ENCODE assay signal across 31 mouse cellular contexts in genomic region chr2:152117694-152118093, GRCm38 (mm10). TPM values are rescaled to one million over a fixed set of nuclear protein-coding genes. Genes with fewer than 3 reads are reported as not detected.
DNase-seq lines count a peak whose midpoint lies in the region; ATAC-seq lines count a peak whose summit lies in the region.
"Had no signal": no experiment of that assay in that cellular context is flagged by ENCODE, and none has a peak within 500 bp of the region (broad histone marks: within the 10 kb centered on the region; RNA-seq: fewer than 3 reads in every experiment).

No protein-coding gene starts in this region.

- no peaks in the 10 kb centered on the region for H3K9me3 ChIP-seq in liver, embryonic 12.5 days (replicated peaks)
- H3K9me3 ChIP-seq in liver, embryonic 15.5 days (replicated peaks): no peaks in the 10 kb centered on the region
- H3K9me3 ChIP-seq: embryonic facial prominence, embryonic 13.5 days; G1E; heart, embryonic 10.5 days; hindbrain, embryonic 12.5 days; hindbrain, embryonic 15.5 days had no signal

- H3K4me3 ChIP-seq in liver, embryonic 12.5 days: no peak overlapping the region
- H3K4me3 ChIP-seq in liver, embryonic 15.5 days (replicated peaks): no peak overlapping the region
- H3K4me3 ChIP-seq: embryonic facial prominence, embryonic 13.5 days; heart, adult 2 months; heart, embryonic 10.5 days; hindbrain, embryonic 12.5 days; hindbrain, embryonic 15.5 days had no signal

- H3K4me2 ChIP-seq in liver, embryonic 12.5 days: no peak overlapping the region
- H3K4me2 ChIP-seq in liver, embryonic 15.5 days: no peak overlapping the region
- H3K4me2 ChIP-seq: embryonic facial prominence, embryonic 13.5 days; hindbrain, embryonic 12.5 days; hindbrain, embryonic 15.5 days had no signal

- peak; percentile 31; the same call in 1 of the 2 replicates for ATAC-seq in erythroblast, adult 5-6 weeks (replicated peaks; ENCODE audit: low FRiP score, poor library complexity, severe bottlenecking)
- ATAC-seq in liver, embryonic 12.5 days: peak; percentile 57
- peak; percentile 67 for ATAC-seq in liver, embryonic 15.5 days (ENCODE audit: insufficient read depth)
- peak; percentile 30 for ATAC-seq in megakaryocyte progenitor cell, adult 5-6 weeks (replicated peaks; ENCODE audit: poor library complexity)
- ATAC-seq: forebrain, embryonic 14.5 days; forebrain, postnatal 0 days had no signal

- peaks cover 57% of the 10 kb centered on the region for H3K4me1 ChIP-seq in liver, embryonic 12.5 days
- peaks cover 44% of the 10 kb centered on the region for H3K4me1 ChIP-seq in liver, embryonic 15.5 days (replicated peaks)

- H3K27me3 ChIP-seq in liver, embryonic 12.5 days (replicated peaks): peaks cover 43% of the 10 kb centered on the region
- H3K27me3 ChIP-seq in liver, embryonic 15.5 days: peaks cover 24% of the 10 kb centered on the region
- H3K27me3 ChIP-seq: hindbrain, embryonic 15.5 days had no signal

- no peak for DNase-seq in layer of hippocampus, adult 9-11 months
- no peak for DNase-seq in frontal cortex, postnatal 25 days (ENCODE audit: low spot score in 2 of 2)
- no peak for DNase-seq in Muller cell, postnatal 12 days (ENCODE audit: inconsistent ontology term)
- DNase-seq: adrenal gland, adult 2 months; adrenal gland, postnatal 14 days; B cell, adult 2 months; cerebellum, adult 11 months; cerebellum, adult 2 months; cerebellum, adult 9-11 months; cerebellum, postnatal 25 days; forebrain, postnatal 0 days; gastrocnemius, postnatal 36 days; heart, adult 2 months had no signal

- no peaks in the 10 kb centered on the region for H3K36me3 ChIP-seq in liver, embryonic 12.5 days
- H3K36me3 ChIP-seq in liver, embryonic 15.5 days (replicated peaks): no peaks in the 10 kb centered on the region
- H3K36me3 ChIP-seq: embryonic facial prominence, embryonic 13.5 days; G1E; heart, embryonic 10.5 days; hindbrain, embryonic 12.5 days; hindbrain, embryonic 15.5 days had no signal

- no peak overlapping the region for H3K27ac ChIP-seq in liver, embryonic 12.5 days
- H3K27ac ChIP-seq in liver, embryonic 15.5 days (replicated peaks): no peak overlapping the region
- H3K27ac ChIP-seq: embryonic facial prominence, embryonic 13.5 days; heart, adult 2 months; heart, embryonic 10.5 days; hindbrain, embryonic 12.5 days; hindbrain, embryonic 15.5 days had no signal

- H3K9ac ChIP-seq in liver, embryonic 12.5 days: no peak overlapping the region
- no peak overlapping the region for H3K9ac ChIP-seq in liver, embryonic 15.5 days
- H3K9ac ChIP-seq: embryonic facial prominence, embryonic 13.5 days; forebrain, postnatal 0 days; hindbrain, embryonic 12.5 days; hindbrain, embryonic 15.5 days had no signal

- WGBS in liver, embryonic 12.5 days (ENCODE audit: insufficient replicate concordance): 48% methylated on average over 7 of the region's 7 CpGs
- whole genome bisulfite sequencing in liver, embryonic 15.5 days (ENCODE audit: insufficient replicate concordance): 36% methylated on average over 7 of the region's 7 CpGs

RNA-seq across cellular contexts. Expression of gene Srxn1, which starts 12.4 kb away (rescaled TPM):
- 3.5 and 6.7 TPM in 2 replicates for total RNA-seq in erythroblast, adult 5-6 weeks (2015; ENCODE audit: low replicate concordance)
- total RNA-seq in erythroblast, adult 5-6 weeks (2017; ENCODE audit: low replicate concordance): 8.4 and 9.5 TPM in 2 replicates
- 23.1 and 27.2 TPM in 2 replicates for polyA plus RNA-seq in liver, embryonic 12.5 days (2016; fragmentation: Nextera tagmentation; extraction: Ambion mirVana)
- polyA plus RNA-seq in liver, embryonic 15.5 days (2015; fragmentation: Nextera tagmentation; extraction: Ambion mirVana): 11.1 and 11.6 TPM in 2 replicates
- 1.2 and 1.3 TPM in 2 replicates for total RNA-seq in megakaryocyte progenitor cell, adult 5-6 weeks (2015)
- 2.2 and 12.2 TPM in 2 replicates for total RNA-seq in megakaryocyte progenitor cell, adult 5-6 weeks (2017)
- total RNA-seq: CH12.LX had no signal

RNA-seq across cellular contexts. Expression of gene Tcf15, which starts 25.7 kb away (rescaled TPM):
- not detected in 2 replicates for total RNA-seq in erythroblast, adult 5-6 weeks (2015; ENCODE audit: low replicate concordance)
- not detected in 2 replicates for total RNA-seq in erythroblast, adult 5-6 weeks (2017; ENCODE audit: low replicate concordance)
- 0.42 and 0.94 TPM in 2 replicates for polyA plus RNA-seq in liver, embryonic 12.5 days (2016; fragmentation: Nextera tagmentation; extraction: Ambion mirVana)
- 0.50 and 0.51 TPM in 2 replicates for polyA plus RNA-seq in liver, embryonic 15.5 days (2015; fragmentation: Nextera tagmentation; extraction: Ambion mirVana)
- not detected in 2 replicates for total RNA-seq in megakaryocyte progenitor cell, adult 5-6 weeks (2015)
- total RNA-seq in megakaryocyte progenitor cell, adult 5-6 weeks (2017): 0.12 TPM in 1 of 2 replicates, not detected in the other
- total RNA-seq: CH12.LX; G1E; granulocyte monocyte progenitor cell, adult 5-6 weeks had no signal
- polyA plus RNA-seq: G1E had no signal

RNA-seq across cellular contexts. Expression of gene Scrt2, which starts 36.4 kb away (rescaled TPM):
- not detected in 2 replicates for total RNA-seq in erythroblast, adult 5-6 weeks (2015; ENCODE audit: low replicate concordance)
- not detected in 2 replicates for total RNA-seq in erythroblast, adult 5-6 weeks (2017; ENCODE audit: low replicate concordance)
- polyA plus RNA-seq in liver, embryonic 12.5 days (2016; fragmentation: Nextera tagmentation; extraction: Ambion mirVana): not detected in 2 replicates
- polyA plus RNA-seq in liver, embryonic 15.5 days (2015; fragmentation: Nextera tagmentation; extraction: Ambion mirVana): not detected in 2 replicates
- total RNA-seq in megakaryocyte progenitor cell, adult 5-6 weeks (2015): not detected in 2 replicates
- total RNA-seq in megakaryocyte progenitor cell, adult 5-6 weeks (2017): not detected in 2 replicates
- total RNA-seq: CH12.LX; common myeloid progenitor, adult 5-6 weeks; gastrocnemius, adult 8-10 months; gastrocnemius, postnatal 36 days; granulocyte monocyte progenitor cell, adult 5-6 weeks; heart, adult 2 months; heart, postnatal 25 days; hematopoietic stem cell, adult 5-6 weeks had no signal
- polyA plus RNA-seq: G1E; heart, adult 2 months; heart, embryonic 10.5 days; heart, embryonic 14.5 days; heart, postnatal 0 days had no signal
